Mouse (Mus musculus): ENCODE data around the gene Srebf2. TPM values are rescaled to one million over a fixed set of nuclear protein-coding genes. Genes with fewer than 3 reads are reported as not detected.

The Srebf2 gene
- total RNA-seq, 2 experiments from 2014 or later = 21.0 to 28.3 TPM

GRCm38 (mm10) chr15:82156298-82156697 lies 9.3 kb downstream of the Srebf2 start:
- ATAC-seq (replicated peaks; ENCODE audit: poor library complexity) = no peak

- ATAC-seq (replicated peaks; ENCODE audit: poor library complexity) = peak; percentile 71
Measured at GRCm38 (mm10) chr15:82156902-82157301, 9.9 kb downstream of the Srebf2 start.

- no peak for ATAC-seq (replicated peaks; ENCODE audit: poor library complexity)
Measured at GRCm38 (mm10) chr15:82158243-82159035, 11.5 kb downstream of the Srebf2 start.

GRCm38 (mm10) chr15:82159471-82159870 lies 12.5 kb downstream of the Srebf2 start:
- ATAC-seq (replicated peaks; ENCODE audit: poor library complexity) = no peak

- ATAC-seq (replicated peaks; ENCODE audit: poor library complexity) = no peak
Measured at GRCm38 (mm10) chr15:82160731-82161640, 14.0 kb downstream of the Srebf2 start.

- no peak for ATAC-seq (replicated peaks; ENCODE audit: poor library complexity)
Measured at GRCm38 (mm10) chr15:82161965-82162600, 15.1 kb downstream of the Srebf2 start.

- ATAC-seq (replicated peaks; ENCODE audit: poor library complexity) = peak; percentile 21
Measured at GRCm38 (mm10) chr15:82163356-82164060, 16.5 kb downstream of the Srebf2 start.

GRCm38 (mm10) chr15:82164061-82164399 lies 17.0 kb downstream of the Srebf2 start:
- peak; percentile 57 for ATAC-seq (replicated peaks; ENCODE audit: poor library complexity)

GRCm38 (mm10) chr15:82164496-82164895 lies 17.5 kb downstream of the Srebf2 start:
- no peak; the same call in 1 of the 2 replicates for ATAC-seq (replicated peaks; ENCODE audit: poor library complexity)

GRCm38 (mm10) chr15:82165332-82166239 lies 18.6 kb downstream of the Srebf2 start:
- peak; percentile 74 for ATAC-seq (replicated peaks; ENCODE audit: poor library complexity)

- ATAC-seq (replicated peaks; ENCODE audit: poor library complexity) = peak; percentile 34
Measured at GRCm38 (mm10) chr15:82166240-82167100, 19.5 kb downstream of the Srebf2 start.

- ATAC-seq (replicated peaks; ENCODE audit: poor library complexity) = no peak
Measured at GRCm38 (mm10) chr15:82167201-82168168, 20.5 kb downstream of the Srebf2 start.

GRCm38 (mm10) chr15:82169671-82170070 lies 22.7 kb downstream of the Srebf2 start:
- no peak for ATAC-seq (replicated peaks; ENCODE audit: poor library complexity)

GRCm38 (mm10) chr15:82170437-82171377 lies 23.7 kb downstream of the Srebf2 start:
- ATAC-seq (replicated peaks; ENCODE audit: poor library complexity) = no peak

GRCm38 (mm10) chr15:82172648-82173047 lies 25.7 kb downstream of the Srebf2 start:
- no peak for ATAC-seq (replicated peaks; ENCODE audit: poor library complexity)

GRCm38 (mm10) chr15:82175091-82175490 lies 28.1 kb downstream of the Srebf2 start:
- no peak for ATAC-seq (replicated peaks; ENCODE audit: poor library complexity)

Data from megakaryocyte progenitor cell, adult 5-6 weeks (primary cell).